Mouse (Mus musculus) cortical plate, adult 2 months (tissue): ENCODE data around the gene Nfkbiz.

Source experiments
- CTCF ChIP-seq: fragments of 200-500 bp; IDR thresholded peaks from 2 replicates; pipeline ENCODE4 v1.5.1; 2011; ENCODE audit warnings: mild to moderate bottlenecking, control low read depth, low read length; ENCODE audit not compliant: insufficient read depth; ENCODE audit errors: extremely low read depth
- POLR2A ChIP-seq: fragments of 200-500 bp; IDR thresholded peaks from 2 replicates; pipeline ENCODE4 v1.6.1; 2011; ENCODE audit warnings: mild to moderate bottlenecking, low read length, control low read depth; ENCODE audit not compliant: insufficient read depth; ENCODE audit errors: extremely low read depth

GRCm38 (mm10) chr16:55822741-55823397, 15.8 kb downstream of the Nfkbiz start:
- no peak for TF ChIP-seq CTCF
- TF ChIP-seq POLR2A, result no peak
